Mouse (Mus musculus) lung, postnatal 0 days (tissue): Measurements from ENCODE around the gene Prpf3. TPM values are rescaled to one million over a fixed set of nuclear protein-coding genes. Genes with fewer than 3 reads are reported as not detected.

Source experiments
- ATAC-seq: fragments of 200-750 bp; cut with Nextera tagmentation; 2 replicates; pipeline ENCODE4 v1.8.0; 2017; ENCODE audit warnings: moderate library complexity
- DNase-seq: peaks from one replicate; pipeline ENCODE4 v3.0.0-alpha.2; 2016; ENCODE audit warnings: low spot score
- H3K27ac ChIP-seq: fragments of 300-500 bp; sonication (generic); 2 replicates; pipeline ENCODE4 v1.5.1; 2014; ENCODE audit warnings: antibody characterized with exemption, mild to moderate bottlenecking, low read length, mixed read lengths
- H3K27me3 ChIP-seq: fragments of 300-500 bp; sonication (generic); replicated peaks from 2 replicates; pipeline ENCODE4 v1.6.1; 2014; ENCODE audit warnings: low read length, mixed read lengths; ENCODE audit not compliant: insufficient read depth
- H3K36me3 ChIP-seq: fragments of 300-500 bp; sonication (generic); 2 replicates; pipeline ENCODE4 v1.6.1; 2014; ENCODE audit warnings: low read length, mixed read lengths; ENCODE audit not compliant: insufficient read depth
- H3K4me1 ChIP-seq: fragments of 300-500 bp; sonication (generic); 2 replicates; pipeline ENCODE4 v1.6.1; 2014; ENCODE audit warnings: antibody characterized with exemption, low read depth, low read length, mixed read lengths; ENCODE audit not compliant: insufficient read depth
- H3K4me2 ChIP-seq: fragments of 300-500 bp; sonication (generic); replicated peaks from 2 replicates; pipeline ENCODE4 v1.6.1; 2014; ENCODE audit warnings: low read depth, mild to moderate bottlenecking, low read length, moderate library complexity, mixed read lengths
- H3K4me3 ChIP-seq: fragments of 300-500 bp; sonication (generic); 2 replicates; pipeline ENCODE4 v1.5.1; 2014; ENCODE audit warnings: low read depth, low read length
- H3K9ac ChIP-seq: fragments of 300-500 bp; sonication (generic); replicated peaks from 2 replicates; pipeline ENCODE4 v1.6.1; 2014; ENCODE audit warnings: low read depth, mild to moderate bottlenecking
- H3K9me3 ChIP-seq: fragments of 300-500 bp; sonication (generic); 2 replicates; pipeline ENCODE4 v1.6.1; 2016; ENCODE audit warnings: low read length, mixed read lengths
- CTCF ChIP-seq: IDR thresholded peaks from 2 replicates; pipeline ENCODE4 v1.5.1; 2016; ENCODE audit warnings: antibody characterized with exemption, mild to moderate bottlenecking
- EP300 ChIP-seq: IDR thresholded peaks from 2 replicates; pipeline ENCODE4 v1.6.1; 2016; ENCODE audit warnings: antibody characterized with exemption, mild to moderate bottlenecking, control low read depth
- WGBS: fragments of 180-500 bp; shearing (Covaris S2); extraction: QIAGEN DNeasy Blood & Tissue Kit; methylation state at CpG from one replicate; pipeline ENCODE4 v1.1.7; 2014; 5-methylcytosine and 5-hydroxymethylcytosine counted together
- polyA plus RNA-seq: library from polyadenylated mRNA; unstranded; fragments of >200 nt; fragmentation: Nextera tagmentation; extraction: Ambion mirVana; gene quantifications from 2 replicates; pipeline ENCODE4 v1.2.1, GENCODE M21; 2015

Prpf3 gene
- 14.3 and 16.0 TPM in 2 replicates for polyA plus RNA-seq

DNA sequence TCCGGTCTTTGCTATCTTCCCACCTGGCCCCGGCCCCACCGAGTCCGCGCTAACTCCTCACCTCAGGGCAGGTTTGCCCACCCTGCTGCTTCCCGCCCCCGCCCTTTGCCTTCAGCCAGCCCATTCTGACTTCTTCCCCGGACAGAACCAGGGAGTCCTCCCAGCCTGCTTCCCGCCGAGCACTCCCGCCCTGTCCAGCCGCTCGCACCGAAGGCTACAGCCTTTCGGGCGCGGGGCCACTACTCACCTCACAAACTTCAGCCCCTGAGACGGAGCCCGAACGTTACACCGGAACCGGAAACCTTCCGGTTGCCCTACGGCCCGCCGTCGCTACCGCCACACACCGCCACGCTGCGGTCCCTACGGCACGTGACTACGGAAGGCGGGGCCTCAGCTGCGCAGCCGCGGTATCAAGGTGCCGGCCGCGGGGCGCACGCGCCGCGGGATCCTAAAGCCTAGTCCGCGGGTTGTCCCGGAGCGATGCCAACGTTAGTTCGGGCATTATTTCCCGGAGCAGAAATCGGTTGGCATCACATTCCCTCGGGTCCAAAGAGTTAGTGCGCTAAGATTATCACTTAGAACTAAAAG lies at the start of gene Prpf3:
TSS of gene Prpf3 (minus strand) at position 384 of the 588 bp plus-strand sequence.
- Histone ChIP-seq H3K9me3 (no peaks in the 10 kb centered on the region), H3K9ac (peak within 1 kb of the TSS; percentile 84), H3K4me3 (peak within 1 kb of the TSS; percentile 89), H3K4me2 (peak within 1 kb of the TSS; percentile 87), H3K36me3 (peaks cover 15% of the 10 kb centered on the region), H3K27ac (peak within 1 kb of the TSS; percentile 71), H3K4me1 (peaks cover 8% of the 10 kb centered on the region; the same call in 1 of the 2 replicates), H3K27me3 (no peaks in the 10 kb centered on the region)
- DNase-seq (peak; percentile 98), ATAC-seq (peak; percentile 100)
- TF ChIP-seq EP300 (no peak), CTCF (peak; percentile 17; the same call in 1 of the 2 replicates)
- under 1% methylated on average over 55 of the region's 56 CpGs for WGBS

DNA sequence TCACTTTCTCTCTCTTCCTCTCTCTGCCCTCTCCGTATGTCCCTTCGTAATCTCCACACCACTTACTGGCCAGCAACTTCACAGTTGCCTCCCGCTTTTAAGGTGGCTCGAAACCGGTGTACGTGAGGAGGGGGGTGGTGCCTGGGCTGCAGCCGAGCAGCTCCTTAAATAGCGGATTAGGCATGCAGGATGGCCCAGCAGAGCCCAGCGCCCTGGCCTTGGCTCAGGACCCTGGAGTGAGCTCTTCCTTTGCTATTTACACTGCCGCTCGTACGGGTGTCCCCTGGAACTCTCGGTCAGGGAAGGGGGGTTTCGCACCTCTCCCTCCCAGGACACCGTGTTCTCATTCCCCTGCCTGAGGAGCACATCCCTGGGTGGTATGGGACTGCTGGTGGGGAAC lies 48.9 kb upstream of the Prpf3 start, which contains the start of gene Car14:
TSS of gene Car14 (minus strand) at position 124 of the 400 bp plus-strand sequence.
- H3K36me3 ChIP-seq: no peaks in the 10 kb centered on the region
- H3K9ac ChIP-seq: peak within 1 kb of the TSS; percentile 16; the same call in 1 of the 2 replicates
- 4% methylated on average over 15 of the region's 15 CpGs for WGBS
- ATAC-seq: peak; percentile 47
- no peak for DNase-seq
- peak within 1 kb of the TSS; percentile 61 for H3K4me2 ChIP-seq
- H3K27me3 ChIP-seq: 0 out of 2 replicates have a peak, but pooled peaks cover 4% of the 10 kb centered on the region
- TF ChIP-seq CTCF (no peak), EP300 (no peak)
- H3K4me3 ChIP-seq: peak within 1 kb of the TSS; percentile 23
- peak within 1 kb of the TSS; percentile 59 for H3K27ac ChIP-seq
- H3K9me3 ChIP-seq: no peaks in the 10 kb centered on the region
- H3K4me1 ChIP-seq: peaks cover 11% of the 10 kb centered on the region

DNA sequence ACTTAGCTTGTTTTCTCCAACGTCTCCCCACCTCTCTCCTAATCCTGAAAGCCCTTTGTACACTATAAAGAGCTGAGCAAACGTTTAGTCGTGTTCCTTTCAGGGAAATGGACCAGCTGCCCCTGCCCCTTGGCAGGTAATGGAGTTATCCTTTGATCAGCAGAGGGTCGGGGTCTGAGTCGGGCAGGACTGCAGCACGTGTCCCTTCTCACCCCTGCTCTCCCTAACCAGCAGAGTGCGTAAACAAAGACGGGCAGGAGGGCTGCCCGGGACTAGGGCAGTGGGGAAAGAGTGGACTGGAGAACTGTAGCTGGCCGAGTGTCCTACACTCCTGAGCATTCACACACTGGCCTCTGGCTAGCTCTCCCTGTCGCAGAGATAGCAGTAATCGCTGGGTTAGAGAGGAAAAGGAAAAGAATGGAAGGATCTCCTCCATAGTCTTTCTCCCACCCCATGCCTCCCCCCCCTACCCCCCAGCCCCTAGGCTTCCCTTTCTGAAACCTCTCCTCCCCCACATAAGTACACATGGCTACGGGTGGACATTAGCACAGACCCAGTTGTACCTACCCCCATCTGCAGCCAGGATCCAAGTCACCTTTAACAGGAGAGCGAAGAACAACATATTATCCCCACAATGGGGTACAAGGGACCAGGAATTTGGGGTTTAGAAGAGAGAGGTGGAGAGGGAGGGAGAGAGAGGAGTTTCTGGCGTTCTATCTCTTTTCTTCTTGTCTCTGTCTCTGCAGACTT lies 48.2 kb upstream of the Prpf3 start:
- TF ChIP-seq CTCF (no peak), EP300 (no peak)
- no peak overlapping the region for H3K27ac ChIP-seq
- H3K36me3 ChIP-seq: no peaks in the 10 kb centered on the region
- H3K4me3 ChIP-seq: no peak overlapping the region
- DNase-seq: no peak
- 0 out of 2 replicates have a peak, but pooled peaks cover 4% of the 10 kb centered on the region for H3K27me3 ChIP-seq
- no peaks in the 10 kb centered on the region for H3K9me3 ChIP-seq
- 7% methylated on average over 14 of the region's 15 CpGs for WGBS
- H3K9ac ChIP-seq: peak overlapping the region; percentile 16; the same call in 1 of the 2 replicates
- H3K4me2 ChIP-seq: peak overlapping the region; percentile 61
- peaks cover 11% of the 10 kb centered on the region for H3K4me1 ChIP-seq
- no peak for ATAC-seq

DNA sequence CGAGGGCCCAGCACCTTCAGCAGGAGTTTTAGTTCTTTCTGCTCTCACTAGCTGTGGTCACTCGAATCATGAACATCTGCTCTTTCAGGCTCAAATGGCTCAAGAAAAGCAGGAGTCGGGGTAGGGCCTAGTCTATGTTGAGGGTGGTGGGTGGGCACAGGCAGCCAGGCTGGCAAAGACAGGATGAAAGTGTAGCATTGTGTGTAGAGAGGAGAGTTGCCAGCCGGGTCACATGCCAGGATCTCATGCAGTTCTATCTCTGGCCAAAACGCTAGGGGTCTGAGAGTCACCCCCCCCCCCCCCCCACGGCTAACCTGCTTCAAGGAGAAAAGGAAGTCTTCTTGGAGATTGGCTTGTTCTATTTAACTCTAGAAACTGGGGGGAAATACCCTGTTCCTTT lies 47.0 kb upstream of the Prpf3 start:
- 30% methylated on average over 6 of the region's 6 CpGs for WGBS
- Histone ChIP-seq H3K9ac (no peak overlapping the region), H3K27ac (no peak overlapping the region), H3K27me3 (0 out of 2 replicates have a peak, but pooled peaks cover 4% of the 10 kb centered on the region), H3K9me3 (no peaks in the 10 kb centered on the region), H3K4me3 (no peak overlapping the region), H3K4me2 (no peak overlapping the region), H3K4me1 (peaks cover 11% of the 10 kb centered on the region), H3K36me3 (peaks cover 4% of the 10 kb centered on the region)
- ATAC-seq (no peak), DNase-seq (no peak)
- TF ChIP-seq EP300: no peak
- no peak for TF ChIP-seq CTCF

DNA sequence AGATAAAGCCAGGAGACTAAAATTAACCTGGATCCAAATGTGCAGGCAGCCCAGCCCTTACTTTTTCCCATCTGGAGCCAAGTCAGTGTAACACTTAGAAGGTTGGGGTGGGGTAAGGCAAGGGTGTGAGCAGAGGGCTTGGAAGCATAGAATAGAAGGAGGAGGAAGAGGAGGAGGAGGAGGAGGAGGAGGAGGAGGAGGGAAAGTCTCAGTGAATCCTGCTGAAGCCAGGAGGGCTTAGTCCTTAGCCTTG lies 46.6 kb upstream of the Prpf3 start:
- Histone ChIP-seq H3K9me3 (no peaks in the 10 kb centered on the region), H3K4me1 (peaks cover 11% of the 10 kb centered on the region), H3K27me3 (0 out of 2 replicates have a peak, but pooled peaks cover 4% of the 10 kb centered on the region), H3K4me2 (no peak overlapping the region), H3K36me3 (peaks cover 4% of the 10 kb centered on the region), H3K4me3 (no peak overlapping the region), H3K27ac (no peak overlapping the region), H3K9ac (no peak overlapping the region)
- ATAC-seq: no peak
- TF ChIP-seq EP300 (no peak), CTCF (no peak)
- no peak for DNase-seq

DNA sequence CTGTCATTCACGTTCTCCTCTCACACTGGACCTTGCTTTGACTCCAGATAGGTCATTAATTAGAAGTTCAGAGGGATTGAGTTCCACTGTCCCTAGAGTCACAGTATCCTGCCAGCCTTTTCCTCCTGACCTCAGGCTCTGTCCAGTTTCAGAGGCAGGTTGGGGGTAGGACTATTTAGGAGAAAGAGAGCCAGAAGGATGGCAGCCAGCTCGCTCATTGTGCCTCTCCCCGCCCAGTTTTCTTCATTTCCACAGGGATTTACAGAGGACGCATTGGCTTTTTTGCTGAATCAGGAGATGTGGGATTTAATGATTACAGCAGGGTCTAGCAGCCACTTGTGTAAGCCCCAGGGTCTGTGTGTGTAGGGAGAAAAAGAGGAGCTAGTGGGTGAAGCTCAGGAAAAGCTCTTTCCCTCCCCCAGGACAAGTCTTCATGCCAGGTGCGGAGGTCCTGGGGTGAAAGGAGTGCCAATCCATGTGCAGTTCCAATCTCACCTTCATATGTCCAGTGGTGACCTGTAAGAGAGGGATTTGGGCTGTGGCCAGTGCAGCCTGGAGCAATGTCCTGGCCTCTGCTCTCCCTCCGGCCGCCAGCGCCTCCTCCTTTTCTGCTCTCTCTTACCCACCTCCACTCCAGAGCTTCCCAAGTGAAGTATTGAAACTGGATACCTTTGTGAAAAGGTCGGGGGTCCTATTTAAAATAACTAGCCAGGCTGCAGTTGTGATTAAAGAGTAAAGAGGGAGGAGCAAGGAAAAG lies 46.1 kb upstream of the Prpf3 start:
- Histone ChIP-seq H3K27ac (no peak overlapping the region), H3K9ac (no peak overlapping the region)
- WGBS: 58% methylated on average over 9 of the region's 9 CpGs

More for the DNA sequence above, 46.1 kb upstream of the Prpf3 start:
- DNase-seq (no peak), ATAC-seq (no peak)
- H3K4me2 ChIP-seq: no peak overlapping the region
- 0 out of 2 replicates have a peak, but pooled peaks cover 4% of the 10 kb centered on the region for H3K27me3 ChIP-seq
- no peak for TF ChIP-seq CTCF
- no peak for TF ChIP-seq EP300
- peaks cover 11% of the 10 kb centered on the region for H3K4me1 ChIP-seq
- H3K4me3 ChIP-seq: no peak overlapping the region
- H3K36me3 ChIP-seq: peaks cover 4% of the 10 kb centered on the region
- no peaks in the 10 kb centered on the region for H3K9me3 ChIP-seq
